Mouse (Mus musculus) kidney, embryonic 14.5 days (tissue): Measurements from ENCODE around the gene Cnnm3. TPM values are rescaled to one million over a fixed set of nuclear protein-coding genes. Genes with fewer than 3 reads are reported as not detected.

Source experiments
- ATAC-seq: fragments of 200-750 bp; cut with Nextera tagmentation; 2 replicates; pipeline ENCODE4 v1.8.0; 2017; ENCODE audit warnings: moderate number of reproducible peaks, mild to moderate bottlenecking, moderate TSS enrichment, moderate library complexity; ENCODE audit not compliant: low FRiP score, low TSS enrichment
- H3K27ac ChIP-seq: fragments of 300-500 bp; sonication (generic); 2 replicates; pipeline ENCODE4 v1.5.1; 2014; ENCODE audit warnings: low read depth, mild to moderate bottlenecking, low read length, moderate library complexity, mixed read lengths
- H3K27me3 ChIP-seq: fragments of 300-500 bp; sonication (generic); 2 replicates; pipeline ENCODE4 v1.6.1; 2014; ENCODE audit warnings: mild to moderate bottlenecking, low read length; ENCODE audit not compliant: control insufficient read depth, insufficient read depth
- H3K36me3 ChIP-seq: fragments of 300-500 bp; sonication (generic); 2 replicates; pipeline ENCODE4 v1.6.1; 2014; ENCODE audit warnings: low read length, mixed read lengths; ENCODE audit not compliant: control insufficient read depth, insufficient read depth
- H3K4me1 ChIP-seq: fragments of 300-500 bp; sonication (generic); 2 replicates; pipeline ENCODE4 v1.6.1; 2014; ENCODE audit warnings: low read length, mixed read lengths; ENCODE audit not compliant: control insufficient read depth, insufficient read depth
- H3K4me2 ChIP-seq: fragments of 300-500 bp; sonication (generic); replicated peaks from 2 replicates; pipeline ENCODE4 v1.6.1; 2014; ENCODE audit warnings: low read depth, mild to moderate bottlenecking, low read length
- H3K4me3 ChIP-seq: fragments of 300-500 bp; sonication (generic); 2 replicates; pipeline ENCODE4 v1.5.1; 2014; ENCODE audit warnings: mild to moderate bottlenecking, low read length
- H3K9ac ChIP-seq: fragments of 300-500 bp; sonication (generic); 2 replicates; pipeline ENCODE4 v1.6.1; 2014; ENCODE audit warnings: low read depth, mild to moderate bottlenecking, low read length, moderate library complexity
- H3K9me3 ChIP-seq: fragments of 300-500 bp; sonication (generic); 2 replicates; pipeline ENCODE4 v1.6.1; 2016; ENCODE audit warnings: low read length; ENCODE audit not compliant: control insufficient read depth
- WGBS: fragments of 180-500 bp; shearing (Covaris S2); extraction: QIAGEN DNeasy Blood & Tissue Kit; methylation state at CpG from one replicate; pipeline ENCODE4 v1.1.7; 2014; 5-methylcytosine and 5-hydroxymethylcytosine counted together
- polyA plus RNA-seq: library from polyadenylated mRNA; unstranded; fragments of >200 nt; fragmentation: Nextera tagmentation; extraction: Ambion mirVana; gene quantifications from 2 replicates; pipeline ENCODE4 v1.2.1, GENCODE M21; 2014

Gene Cnnm3
- 5.7 and 7.5 TPM in 2 replicates for polyA plus RNA-seq

DNA sequence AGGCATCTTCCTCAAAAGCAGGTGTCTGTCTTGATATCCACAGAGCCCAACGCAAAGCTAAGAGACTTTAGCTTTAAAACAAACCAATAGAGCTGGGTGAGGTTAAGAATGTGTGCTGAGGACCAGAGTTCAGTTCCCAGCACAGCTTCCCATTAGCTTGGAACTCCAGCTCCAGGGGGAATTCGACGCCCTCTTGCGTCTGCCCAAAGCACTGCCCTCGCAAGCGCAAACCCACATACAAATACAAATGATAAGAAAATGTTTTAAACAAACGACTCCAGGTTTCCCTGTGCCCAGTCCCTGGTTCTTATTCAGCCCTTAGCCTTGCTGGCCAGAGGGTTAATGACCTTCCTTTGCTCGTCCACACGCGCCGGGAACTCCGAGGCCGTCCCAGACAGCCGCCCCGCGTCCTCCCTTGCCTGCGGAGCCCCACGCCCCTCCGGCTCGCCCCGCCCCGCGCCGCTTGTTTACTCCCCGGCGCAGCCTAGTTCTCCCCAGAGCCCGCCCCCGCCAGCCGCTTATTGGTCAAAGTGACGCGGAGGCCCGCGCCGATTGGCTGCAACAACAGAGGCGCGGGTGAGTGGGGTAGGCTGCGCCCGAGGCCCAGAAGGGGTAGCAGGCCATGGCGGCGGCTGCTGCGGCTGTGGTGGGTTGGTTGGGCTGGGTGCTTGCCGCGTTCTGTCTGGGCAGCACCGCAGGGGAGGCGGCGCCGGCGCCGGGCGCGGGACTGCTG lies at the start of gene Cnnm3:
Cnnm3 (plus strand) TSS at position 579 of the 733 bp plus-strand sequence.
- WGBS = 2% methylated on average over 42 of the region's 51 CpGs
- H3K27ac ChIP-seq = peak within 1 kb of the TSS; percentile 98
- ATAC-seq = peak; percentile 99
- H3K4me2 ChIP-seq = peak within 1 kb of the TSS; percentile 69
- H3K27me3 ChIP-seq = no peaks in the 10 kb centered on the region
- H3K4me1 ChIP-seq = peaks cover 18% of the 10 kb centered on the region
- H3K9me3 ChIP-seq = no peaks in the 10 kb centered on the region
- peak within 1 kb of the TSS; percentile 92 for H3K4me3 ChIP-seq
- H3K9ac ChIP-seq = peak within 1 kb of the TSS; percentile 89
- H3K36me3 ChIP-seq = peaks cover 13% of the 10 kb centered on the region

DNA sequence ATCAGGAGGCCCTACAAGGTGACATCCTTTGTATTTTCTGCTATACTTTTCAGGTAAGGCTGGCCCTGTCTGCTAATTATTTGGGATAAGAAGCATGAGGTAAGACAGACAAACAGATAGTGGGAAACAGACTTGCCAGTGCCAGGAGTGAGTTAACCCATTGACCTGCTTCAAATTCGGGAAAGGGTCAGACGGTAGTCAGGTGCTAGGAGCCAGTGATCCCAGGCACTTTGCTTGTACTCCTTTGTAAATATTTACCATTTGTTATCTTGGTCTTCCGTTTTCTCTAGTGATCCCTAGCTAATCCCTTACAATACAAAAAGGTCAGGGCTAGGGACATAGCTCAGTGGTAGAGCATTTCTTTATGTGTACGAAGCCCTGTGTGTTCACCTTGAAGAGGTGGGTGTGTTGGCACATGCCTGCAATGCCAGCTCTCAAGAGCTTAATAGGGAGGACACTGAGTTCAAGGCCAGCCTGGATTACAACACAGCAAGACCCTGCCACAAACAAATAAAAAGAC lies 46.0 kb upstream of the Cnnm3 start:
- Histone ChIP-seq H3K4me3 (no peak overlapping the region), H3K36me3 (no peaks in the 10 kb centered on the region), H3K4me2 (no peak overlapping the region), H3K27me3 (no peaks in the 10 kb centered on the region), H3K4me1 (no peaks in the 10 kb centered on the region), H3K9me3 (no peaks in the 10 kb centered on the region), H3K27ac (no peak overlapping the region), H3K9ac (no peak overlapping the region)
- 80% methylated on average over 4 of the region's 4 CpGs for whole genome bisulfite sequencing
- ATAC-seq = no peak

DNA sequence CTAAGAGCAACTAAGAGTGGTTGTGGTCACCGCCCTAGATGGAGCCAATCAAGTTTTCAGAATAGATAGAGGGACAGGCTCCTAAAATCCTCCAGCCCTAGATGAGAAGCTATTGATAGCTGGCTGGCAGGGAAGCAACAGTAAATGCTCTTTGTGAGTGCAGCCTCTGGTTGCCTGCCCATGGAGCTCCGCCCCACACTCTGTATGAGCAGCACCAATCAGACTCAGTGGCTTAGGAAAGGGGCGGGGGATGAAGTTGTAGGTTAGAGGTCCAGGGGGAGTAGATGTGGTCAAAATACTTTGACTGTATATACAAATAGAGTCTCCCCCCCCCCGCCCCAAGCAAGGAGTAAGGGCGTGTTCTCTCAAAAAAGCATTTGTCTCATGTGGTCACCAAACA lies 44.2 kb upstream of the Cnnm3 start:
- Histone ChIP-seq H3K4me1 (peaks cover 5% of the 10 kb centered on the region; the same call in 1 of the 2 replicates), H3K27ac (no peak overlapping the region), H3K36me3 (no peaks in the 10 kb centered on the region), H3K4me2 (no peak overlapping the region), H3K9ac (no peak overlapping the region), H3K9me3 (no peaks in the 10 kb centered on the region), H3K4me3 (no peak overlapping the region), H3K27me3 (no peaks in the 10 kb centered on the region)
- 47% methylated on average over 5 of the region's 5 CpGs for WGBS
- ATAC-seq = no peak

DNA sequence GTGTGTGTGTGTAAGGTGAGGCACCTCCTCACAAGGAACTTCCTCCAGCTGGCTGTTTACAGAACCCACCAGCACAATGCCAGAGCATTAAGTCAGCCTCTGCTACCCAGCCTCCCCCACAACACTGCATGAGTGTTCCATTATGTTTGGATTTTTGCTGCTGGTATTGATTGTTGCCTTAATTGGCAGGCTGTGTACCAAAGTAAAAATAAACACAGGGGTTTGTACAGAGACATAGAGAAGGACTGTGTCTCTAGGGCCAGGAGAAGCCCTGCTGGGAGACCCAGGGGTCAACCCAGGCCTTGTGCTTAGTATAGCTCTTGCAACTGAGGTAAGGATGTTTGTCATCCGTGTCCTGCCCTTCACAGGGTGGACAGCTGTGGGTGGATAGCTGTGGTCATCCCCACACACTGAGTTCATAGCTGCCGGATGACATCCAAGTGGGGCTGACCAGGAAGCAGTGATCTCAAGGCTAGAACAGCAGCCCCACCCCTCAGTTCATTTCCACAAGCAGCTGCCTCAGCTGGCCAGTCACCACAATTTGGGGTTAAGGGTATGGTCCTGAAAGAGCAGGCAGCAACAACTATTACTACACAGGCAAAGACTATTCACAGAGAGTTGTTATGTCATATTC lies 41.7 kb upstream of the Cnnm3 start:
- H3K4me1 ChIP-seq = peaks cover 29% of the 10 kb centered on the region
- no peak overlapping the region for H3K4me3 ChIP-seq
- ATAC-seq = no peak
- 52% methylated on average over 2 of the region's 2 CpGs for WGBS
- no peaks in the 10 kb centered on the region for H3K36me3 ChIP-seq
- no peaks in the 10 kb centered on the region for H3K9me3 ChIP-seq
- H3K27ac ChIP-seq = no peak overlapping the region
- no peak overlapping the region for H3K4me2 ChIP-seq
- no peak overlapping the region for H3K9ac ChIP-seq
- no peaks in the 10 kb centered on the region for H3K27me3 ChIP-seq

DNA sequence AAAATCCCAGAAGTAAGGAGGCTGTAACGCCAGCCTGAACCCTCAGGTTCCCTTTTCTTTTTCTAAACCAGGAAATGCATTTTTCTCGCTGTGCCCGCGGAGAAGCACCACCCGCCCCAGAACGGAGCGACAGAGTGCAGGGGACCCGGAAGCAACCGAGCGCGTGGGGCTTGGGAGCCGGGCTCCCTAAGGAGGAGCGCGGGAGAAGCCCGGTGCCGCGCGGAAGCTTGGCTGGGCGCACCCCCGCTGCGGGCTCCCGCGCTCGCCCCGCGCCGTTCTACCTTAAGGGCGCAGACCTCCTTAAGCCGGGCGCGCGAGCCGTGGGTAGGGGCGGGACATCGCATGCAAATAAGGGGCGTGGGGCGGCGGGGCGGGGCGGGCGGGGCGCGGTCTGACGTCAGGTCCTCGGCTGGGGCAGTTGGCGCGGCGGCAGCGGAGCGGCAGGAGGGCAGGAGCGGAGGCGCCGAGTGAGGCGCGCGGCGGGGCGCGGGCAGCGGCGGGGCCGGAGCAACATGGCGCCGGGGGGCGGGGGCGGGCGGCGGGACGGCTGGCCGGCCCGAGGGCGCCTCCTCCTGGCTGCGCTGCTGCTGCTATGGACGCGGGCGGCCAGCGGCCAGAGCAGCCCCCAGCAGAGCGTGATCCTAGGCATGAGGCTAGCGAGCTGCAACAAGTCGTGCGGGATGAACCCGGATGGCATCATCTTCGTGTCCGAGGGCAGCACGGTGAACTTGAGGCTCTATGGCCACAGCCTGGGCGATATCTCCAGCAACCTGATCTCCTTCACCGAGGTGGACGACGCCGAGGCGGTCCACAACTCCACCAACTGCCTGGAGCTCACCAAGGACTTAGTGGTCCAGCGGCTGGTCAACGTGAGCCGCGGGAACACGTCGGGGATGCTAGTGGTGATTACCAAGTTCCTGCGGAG lies 40.2 kb upstream of the Cnnm3 start, which contains the start of gene Cnnm4:
Cnnm4 (plus strand) TSS at position 440 of the 925 bp plus-strand sequence.
- Histone ChIP-seq H3K9ac (peak within 1 kb of the TSS; percentile 66), H3K27ac (peak within 1 kb of the TSS; percentile 51; the same call in 1 of the 2 replicates), H3K9me3 (no peaks in the 10 kb centered on the region), H3K36me3 (no peaks in the 10 kb centered on the region), H3K4me3 (peak within 1 kb of the TSS; percentile 72), H3K4me1 (peaks cover 43% of the 10 kb centered on the region), H3K27me3 (no peaks in the 10 kb centered on the region), H3K4me2 (peak within 1 kb of the TSS; percentile 82)
- under 1% methylated on average over 64 of the region's 98 CpGs for WGBS
- peak; percentile 94 for ATAC-seq

DNA sequence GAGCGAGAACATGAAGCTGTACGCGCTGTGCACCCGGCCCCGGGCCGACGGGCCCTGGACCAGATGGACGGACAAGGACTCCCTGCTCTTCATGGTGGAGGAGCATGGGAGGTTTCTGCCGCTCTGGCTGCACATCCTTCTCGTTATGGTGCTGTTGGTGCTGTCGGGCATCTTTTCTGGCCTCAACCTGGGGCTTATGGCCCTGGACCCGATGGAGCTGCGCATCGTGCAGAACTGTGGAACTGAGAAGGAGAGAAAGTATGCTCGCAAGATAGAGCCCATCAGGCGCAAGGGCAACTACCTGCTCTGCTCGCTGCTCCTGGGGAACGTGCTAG lies 39.6 kb upstream of the Cnnm3 start:
- H3K4me3 ChIP-seq = peak overlapping the region; percentile 72
- no peaks in the 10 kb centered on the region for H3K9me3 ChIP-seq
- H3K4me2 ChIP-seq = peak overlapping the region; percentile 82
- 13% methylated on average over 18 of the region's 18 CpGs for WGBS
- no peak for ATAC-seq
- H3K27ac ChIP-seq = no peak overlapping the region; the same call in 1 of the 2 replicates
- H3K36me3 ChIP-seq = no peaks in the 10 kb centered on the region
- H3K9ac ChIP-seq = peak overlapping the region; percentile 66
- H3K4me1 ChIP-seq = peaks cover 44% of the 10 kb centered on the region
- no peaks in the 10 kb centered on the region for H3K27me3 ChIP-seq

DNA sequence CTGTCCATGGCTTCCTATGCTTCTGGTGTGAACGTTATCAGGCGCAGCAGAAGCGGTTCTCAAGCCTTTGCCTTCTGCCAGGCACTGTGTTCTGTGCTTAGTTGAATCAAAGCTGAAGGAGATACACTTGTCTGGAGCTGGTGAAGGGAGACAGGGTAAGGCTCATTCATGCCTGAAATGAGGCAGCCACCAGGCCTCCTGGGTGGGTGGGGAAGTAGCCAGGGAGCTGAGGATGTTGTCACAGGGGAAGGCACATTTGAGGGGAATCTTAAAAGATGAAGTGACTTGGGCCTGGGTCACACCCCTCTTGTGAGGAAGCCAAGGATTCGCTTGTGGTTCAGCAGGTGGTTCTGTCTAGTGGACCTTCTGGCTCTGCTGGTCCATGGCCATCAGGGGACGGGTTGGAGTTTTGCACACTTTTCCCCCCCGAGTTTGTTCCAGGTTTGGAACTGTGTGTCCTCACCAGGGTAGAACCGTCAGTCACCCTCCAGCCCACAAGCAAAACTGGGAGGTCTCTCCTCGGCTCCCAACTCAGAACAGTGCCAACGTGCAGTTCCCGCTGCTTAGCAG lies 38.4 kb upstream of the Cnnm3 start:
- no peaks in the 10 kb centered on the region for H3K36me3 ChIP-seq
- peak overlapping the region; percentile 9; the same call in 1 of the 2 replicates for H3K4me3 ChIP-seq
- peak overlapping the region; percentile 82 for H3K4me2 ChIP-seq
- no peak overlapping the region for H3K27ac ChIP-seq
- 60% methylated on average over 10 of the region's 10 CpGs for WGBS
- H3K9ac ChIP-seq = peak overlapping the region; percentile 32; the same call in 1 of the 2 replicates
- no peak for ATAC-seq
- no peaks in the 10 kb centered on the region for H3K27me3 ChIP-seq
- no peaks in the 10 kb centered on the region for H3K9me3 ChIP-seq
- peaks cover 50% of the 10 kb centered on the region for H3K4me1 ChIP-seq

DNA sequence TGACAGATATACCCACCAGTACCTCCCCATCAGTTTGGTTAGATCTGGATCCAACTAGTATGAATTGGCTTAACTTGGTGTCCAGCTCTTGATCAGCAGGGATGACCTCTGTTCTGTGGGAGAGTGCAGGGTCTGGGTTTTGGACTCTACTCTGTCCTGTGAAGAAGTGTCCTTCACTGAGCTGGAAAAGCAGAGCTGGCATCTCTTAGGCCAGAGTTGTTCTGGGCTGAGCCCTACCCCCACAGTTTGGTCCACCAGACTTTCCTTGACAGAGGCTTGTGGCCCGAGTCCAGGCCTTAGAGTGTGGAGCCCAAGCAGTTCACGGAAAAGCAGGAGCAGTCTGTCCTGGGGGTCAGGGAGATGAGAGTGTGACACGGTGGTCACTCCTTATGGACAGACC lies 37.0 kb upstream of the Cnnm3 start:
- no peak overlapping the region for H3K27ac ChIP-seq
- peaks cover 55% of the 10 kb centered on the region for H3K4me1 ChIP-seq
- peak overlapping the region; percentile 82 for H3K4me2 ChIP-seq
- H3K4me3 ChIP-seq = no peak overlapping the region
- no peaks in the 10 kb centered on the region for H3K9me3 ChIP-seq
- no peaks in the 10 kb centered on the region; the same call in 1 of the 2 replicates for H3K36me3 ChIP-seq
- no peak overlapping the region for H3K9ac ChIP-seq
- 38% methylated on average over 3 of the region's 3 CpGs for WGBS
- H3K27me3 ChIP-seq = no peaks in the 10 kb centered on the region
- no peak for ATAC-seq
